Mouse (Mus musculus) liver, embryonic 16.5 days (tissue): Measurements from ENCODE around the gene Epha8. TPM values are rescaled to one million over a fixed set of nuclear protein-coding genes. Genes with fewer than 3 reads are reported as not detected.
A peak's percentile ranks its signal among the peaks of the same experiment; 100 is the strongest.

Experiments
- ATAC-seq: fragments of 200-750 bp; cut with Nextera tagmentation; 2 replicates; pipeline ENCODE4 v1.8.0; 2017; ENCODE audit warnings: low read depth, mild to moderate bottlenecking, moderate number of reproducible peaks, moderate library complexity
- H3K27ac ChIP-seq: fragments of 300-500 bp; sonication (generic); 2 replicates; pipeline ENCODE4 v1.5.1; 2014; ENCODE audit warnings: mild to moderate bottlenecking, low read length
- H3K27me3 ChIP-seq: fragments of 300-500 bp; sonication (generic); 2 replicates; pipeline ENCODE4 v1.6.1; 2014; ENCODE audit warnings: low read depth, low read length, mixed read lengths; ENCODE audit not compliant: control insufficient read depth, insufficient read depth
- H3K36me3 ChIP-seq: fragments of 300-500 bp; sonication (generic); 2 replicates; pipeline ENCODE4 v1.6.1; 2014; ENCODE audit warnings: mild to moderate bottlenecking; ENCODE audit not compliant: control insufficient read depth, insufficient read depth
- H3K4me1 ChIP-seq: fragments of 300-500 bp; sonication (generic); 2 replicates; pipeline ENCODE4 v1.6.1; 2014; ENCODE audit warnings: low read depth, low read length, mixed read lengths; ENCODE audit not compliant: control insufficient read depth
- H3K4me2 ChIP-seq: fragments of 300-500 bp; sonication (generic); 2 replicates; pipeline ENCODE4 v1.6.1; 2014; ENCODE audit warnings: low read depth, low read length, mixed read lengths
- H3K4me3 ChIP-seq: fragments of 300-500 bp; sonication (generic); 2 replicates; pipeline ENCODE4 v1.5.1; 2014; ENCODE audit warnings: low read depth, mild to moderate bottlenecking, low read length
- H3K9ac ChIP-seq: fragments of 300-500 bp; sonication (generic); 2 replicates; pipeline ENCODE4 v1.6.1; 2014; ENCODE audit warnings: low read depth, low read length
- H3K9me3 ChIP-seq: fragments of 300-500 bp; sonication (generic); replicated peaks from 2 replicates; pipeline ENCODE4 v1.6.1; 2016; ENCODE audit warnings: low read length; ENCODE audit not compliant: control insufficient read depth
- WGBS: fragments of 180-500 bp; shearing (Covaris S2); extraction: QIAGEN DNeasy Blood & Tissue Kit; methylation state at CpG from one replicate; pipeline ENCODE4 v1.1.7; 2014; ENCODE audit not compliant: insufficient replicate concordance; 5-methylcytosine and 5-hydroxymethylcytosine counted together
- polyA plus RNA-seq: library from polyadenylated mRNA; unstranded; fragments of >200 nt; fragmentation: Nextera tagmentation; extraction: Ambion mirVana; gene quantifications from 2 replicates; pipeline ENCODE4 v1.2.1, GENCODE M21; 2015

Gene Epha8
- polyA plus RNA-seq, 1 experiment from 2014 or later, result 0.46 TPM

- H3K9ac ChIP-seq, result no peak overlapping the region
- H3K9me3 ChIP-seq, result no peaks in the 10 kb centered on the region
- no peak overlapping the region for H3K4me2 ChIP-seq
- 61% methylated on average over 4 of the region's 4 CpGs for WGBS
- H3K27me3 ChIP-seq, result peaks cover 10% of the 10 kb centered on the region
- no peak for ATAC-seq
- H3K4me1 ChIP-seq, result no peaks in the 10 kb centered on the region
- H3K27ac ChIP-seq, result no peak overlapping the region
- H3K4me3 ChIP-seq, result no peak overlapping the region
- H3K36me3 ChIP-seq, result no peaks in the 10 kb centered on the region
Measured at GRCm38 (mm10) chr4:136891115-136891514, 65.5 kb downstream of the Epha8 start.

- Histone ChIP-seq H3K4me2 (no peak overlapping the region), H3K27ac (no peak overlapping the region), H3K27me3 (peaks cover 6% of the 10 kb centered on the region; the same call in 1 of the 2 replicates), H3K4me1 (no peaks in the 10 kb centered on the region), H3K9me3 (no peaks in the 10 kb centered on the region), H3K36me3 (no peaks in the 10 kb centered on the region), H3K4me3 (no peak overlapping the region), H3K9ac (no peak overlapping the region)
- 71% methylated on average over 15 of the region's 15 CpGs for WGBS
- no peak for ATAC-seq
Measured at GRCm38 (mm10) chr4:136889981-136890380, 66.6 kb downstream of the Epha8 start.

- Histone ChIP-seq H3K27ac (no peak overlapping the region), H3K9me3 (no peaks in the 10 kb centered on the region), H3K27me3 (no peaks in the 10 kb centered on the region), H3K4me2 (no peak overlapping the region), H3K36me3 (no peaks in the 10 kb centered on the region), H3K4me1 (no peaks in the 10 kb centered on the region), H3K9ac (no peak overlapping the region), H3K4me3 (no peak overlapping the region)
- WGBS, result 43% methylated on average over 5 of the region's 5 CpGs
- no peak for ATAC-seq
Measured at GRCm38 (mm10) chr4:136887714-136888113, 68.9 kb downstream of the Epha8 start.

DNA sequence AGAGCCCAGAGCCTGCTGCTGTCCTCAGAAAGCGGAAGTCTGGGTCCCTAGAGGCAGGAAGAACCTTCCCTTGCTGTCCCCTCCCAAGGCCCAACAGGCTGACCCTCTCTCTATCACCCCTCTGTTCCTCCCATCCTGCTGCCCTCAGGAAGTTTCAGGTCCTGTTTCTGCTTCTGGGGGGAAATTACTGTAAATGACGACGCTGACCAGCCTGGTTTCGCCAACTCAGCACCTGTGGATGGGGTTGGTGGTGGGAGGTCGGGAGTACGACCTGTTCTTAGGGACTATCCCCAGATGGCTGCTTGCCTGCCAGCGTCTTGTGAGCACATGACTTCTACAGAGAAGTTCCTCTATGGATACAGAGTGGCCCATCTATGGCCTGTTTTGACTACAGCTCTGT is 70.5 kb downstream of the Epha8 start, which contains the start of gene C1qb:
TSS of gene C1qb (minus strand) at position 87 of the 400 bp plus-strand sequence.
- H3K27ac ChIP-seq, result no peak within 1 kb of the TSS

More for the DNA sequence above, 70.5 kb downstream of the Epha8 start, which contains the start of gene C1qb:
- Histone ChIP-seq H3K36me3 (no peaks in the 10 kb centered on the region), H3K4me1 (no peaks in the 10 kb centered on the region), H3K9me3 (no peaks in the 10 kb centered on the region), H3K4me3 (no peak within 1 kb of the TSS; the same call in 1 of the 2 replicates), H3K27me3 (no peaks in the 10 kb centered on the region), H3K9ac (no peak within 1 kb of the TSS), H3K4me2 (no peak within 1 kb of the TSS)
- peak; percentile 41; the same call in 1 of the 2 replicates for ATAC-seq
- WGBS, result 29% methylated on average over 7 of the region's 7 CpGs

Other genes starting within 250 kb of the Epha8 start
- gene Ephb2, start 120.8 kb downstream of the Epha8 start, polyA plus RNA-seq, result 0.07 and 0.18 TPM in 2 replicates
- gene C1qb, start 70.6 kb downstream of the Epha8 start, polyA plus RNA-seq, result 129 and 142 TPM in 2 replicates
- 60.4 and 68.2 TPM in 2 replicates for gene C1qc, start 63.8 kb downstream of the Epha8 start, polyA plus RNA-seq
- 68.0 and 75.9 TPM in 2 replicates for gene C1qa, start 58.0 kb downstream of the Epha8 start, polyA plus RNA-seq
- gene Zbtb40, start 92.0 kb upstream of the Epha8 start, polyA plus RNA-seq, result 1.3 and 1.6 TPM in 2 replicates